Mouse (Mus musculus) intestine, embryonic 16.5 days (tissue): ENCODE measurements around the gene Psmb9. TPM values are rescaled to one million over a fixed set of nuclear protein-coding genes. Genes with fewer than 3 reads are reported as not detected.

Experiments
- ATAC-seq: fragments of 200-750 bp; cut with Nextera tagmentation; 2 replicates; pipeline ENCODE4 v1.8.0; 2017; ENCODE audit warnings: moderate TSS enrichment, moderate library complexity
- H3K27ac ChIP-seq: fragments of 300-500 bp; sonication (generic); 2 replicates; pipeline ENCODE4 v1.5.1; 2014; ENCODE audit warnings: mild to moderate bottlenecking, low read length
- H3K27me3 ChIP-seq: fragments of 300-500 bp; sonication (generic); replicated peaks from 2 replicates; pipeline ENCODE4 v1.6.1; 2014; ENCODE audit warnings: low read length, control low read depth, mixed read lengths; ENCODE audit not compliant: control insufficient read depth, insufficient read depth
- H3K36me3 ChIP-seq: fragments of 300-500 bp; sonication (generic); 2 replicates; pipeline ENCODE4 v1.6.1; 2014; ENCODE audit warnings: low read length, control low read depth; ENCODE audit not compliant: control insufficient read depth, insufficient read depth
- H3K4me1 ChIP-seq: fragments of 300-500 bp; sonication (generic); 2 replicates; pipeline ENCODE4 v1.6.1; 2014; ENCODE audit warnings: low read length, control low read depth, mixed read lengths; ENCODE audit not compliant: control insufficient read depth, insufficient read depth
- H3K4me2 ChIP-seq: fragments of 300-500 bp; sonication (generic); 2 replicates; pipeline ENCODE4 v1.6.1; 2014; ENCODE audit warnings: low read depth, low read length, control low read depth
- H3K4me3 ChIP-seq: fragments of 300-500 bp; sonication (generic); 2 replicates; pipeline ENCODE4 v1.5.1; 2014; ENCODE audit warnings: mild to moderate bottlenecking, low read length
- H3K9ac ChIP-seq: fragments of 300-500 bp; sonication (generic); 2 replicates; pipeline ENCODE4 v1.6.1; 2014; ENCODE audit warnings: low read depth, low read length
- H3K9me3 ChIP-seq: fragments of 300-500 bp; sonication (generic); 2 replicates; pipeline ENCODE4 v1.6.1; 2016; ENCODE audit warnings: low read length, control low read depth; ENCODE audit not compliant: control insufficient read depth
- WGBS: fragments of 180-500 bp; shearing (Covaris S2); extraction: QIAGEN DNeasy Blood & Tissue Kit; methylation state at CpG from one replicate; pipeline ENCODE4 v1.1.7; 2014; 5-methylcytosine and 5-hydroxymethylcytosine counted together
- polyA plus RNA-seq: library from polyadenylated mRNA; unstranded; fragments of >200 nt; fragmentation: Nextera tagmentation; extraction: Ambion mirVana; gene quantifications from 2 replicates; pipeline ENCODE4 v1.2.1, GENCODE M21; 2015

The Psmb9 gene
- polyA plus RNA-seq, 1 experiment from 2014 or later: 13.4 TPM

- no peak overlapping the region for H3K4me2 ChIP-seq
- no peaks in the 10 kb centered on the region for H3K36me3 ChIP-seq
- H3K4me3 ChIP-seq: no peak overlapping the region
- no peaks in the 10 kb centered on the region for H3K4me1 ChIP-seq
- no peak for ATAC-seq
- no peak overlapping the region for H3K27ac ChIP-seq
- H3K9ac ChIP-seq: no peak overlapping the region
- 0 out of 2 replicates have a peak, but pooled peaks cover 9% of the 10 kb centered on the region for H3K9me3 ChIP-seq
- WGBS: 51% methylated on average over 6 of the region's 6 CpGs
- no peaks in the 10 kb centered on the region for H3K27me3 ChIP-seq
These were observed 8.5 kb downstream of the Psmb9 start for GRCm38 (mm10) chr17:34179019-34179418.

DNA sequence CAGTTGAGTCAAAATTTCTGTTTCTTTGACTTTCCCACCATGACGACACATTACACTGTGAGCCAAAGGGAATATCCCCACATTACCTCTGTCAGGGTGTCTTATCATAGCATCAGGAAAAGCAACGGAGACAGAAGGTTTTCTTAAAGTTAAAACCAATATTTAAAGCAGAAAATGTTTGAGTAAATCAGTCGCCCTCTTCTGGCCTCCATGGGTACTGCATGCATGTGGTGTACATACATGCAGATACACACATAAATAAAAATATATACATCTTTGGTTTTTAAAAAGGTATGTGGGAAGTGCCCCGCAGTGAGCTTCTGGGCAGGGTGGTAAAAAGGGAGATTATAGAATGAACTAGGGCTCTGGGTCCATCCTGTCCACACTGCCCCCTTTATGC, 10.4 kb downstream of the Psmb9 start:
- WGBS: 66% methylated on average over 4 of the region's 4 CpGs
- no peak for ATAC-seq

DNA sequence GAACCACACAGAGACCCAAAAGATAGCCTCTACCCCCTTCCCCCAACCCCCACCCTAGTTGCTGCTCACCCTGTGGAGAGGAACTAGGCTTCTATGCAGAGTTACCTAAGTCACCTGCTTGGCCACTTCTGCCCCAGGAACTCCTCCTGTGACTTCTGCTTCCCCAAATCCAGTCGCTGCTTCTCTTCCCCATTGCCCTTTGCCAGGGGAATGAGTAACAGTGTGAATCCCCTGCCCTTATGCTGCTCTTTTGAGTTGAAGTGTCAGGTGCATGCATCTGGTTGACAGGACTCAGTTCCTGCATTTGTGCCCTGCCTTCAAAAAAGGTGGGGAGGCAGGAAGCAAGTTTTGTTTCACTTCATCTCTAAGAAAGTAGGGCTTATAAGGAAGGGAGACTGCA, 13.5 kb downstream of the Psmb9 start:
- Histone ChIP-seq H3K4me3 (no peak overlapping the region), H3K9ac (no peak overlapping the region), H3K27me3 (no peaks in the 10 kb centered on the region), H3K9me3 (peaks cover 16% of the 10 kb centered on the region), H3K4me1 (no peaks in the 10 kb centered on the region), H3K27ac (no peak overlapping the region), H3K36me3 (no peaks in the 10 kb centered on the region), H3K4me2 (no peak overlapping the region)
- no peak for ATAC-seq
- WGBS: 48% methylated on average over 1 of the region's 1 CpGs

More for the DNA sequence above, 10.4 kb downstream of the Psmb9 start:
- H3K36me3 ChIP-seq: no peaks in the 10 kb centered on the region
- peaks cover 16% of the 10 kb centered on the region for H3K9me3 ChIP-seq
- H3K9ac ChIP-seq: no peak overlapping the region
- no peak overlapping the region for H3K4me2 ChIP-seq
- H3K27me3 ChIP-seq: no peaks in the 10 kb centered on the region
- H3K4me3 ChIP-seq: no peak overlapping the region
- H3K4me1 ChIP-seq: no peaks in the 10 kb centered on the region
- no peak overlapping the region for H3K27ac ChIP-seq

DNA sequence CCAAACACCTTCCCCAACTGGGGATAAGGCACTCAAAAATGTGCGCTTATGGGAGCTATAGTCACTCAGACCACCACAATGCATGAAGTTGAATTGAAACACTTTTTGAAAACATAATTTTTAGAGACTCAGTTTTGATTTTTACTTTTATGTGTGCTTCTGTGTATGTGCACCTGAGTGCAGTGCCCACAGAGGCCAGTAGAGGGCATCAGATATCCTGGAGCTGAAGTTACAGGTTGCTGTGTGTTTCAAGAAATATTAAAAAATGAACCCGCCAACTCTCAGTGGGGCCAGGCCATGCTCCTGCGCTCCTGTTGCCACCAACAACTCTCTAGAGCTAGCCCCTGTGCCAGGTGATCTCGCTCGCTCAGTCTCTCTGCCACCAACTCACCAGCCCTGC, 15.0 kb downstream of the Psmb9 start:
- H3K4me1 ChIP-seq: no peaks in the 10 kb centered on the region

GRCm38 (mm10) chr17:34170877-34171498, 16.6 kb downstream of the Psmb9 start:
- H3K9me3 ChIP-seq: peaks cover 6% of the 10 kb centered on the region
- H3K27ac ChIP-seq: no peak overlapping the region
- no peak overlapping the region for H3K4me2 ChIP-seq
- H3K4me3 ChIP-seq: no peak overlapping the region
- no peaks in the 10 kb centered on the region for H3K4me1 ChIP-seq
- H3K36me3 ChIP-seq: no peaks in the 10 kb centered on the region
- H3K27me3 ChIP-seq: no peaks in the 10 kb centered on the region
- no peak for ATAC-seq
- 45% methylated on average over 13 of the region's 13 CpGs for WGBS
- no peak overlapping the region for H3K9ac ChIP-seq

More for the DNA sequence above, 15.0 kb downstream of the Psmb9 start:
- Histone ChIP-seq H3K27me3 (no peaks in the 10 kb centered on the region), H3K9ac (no peak overlapping the region), H3K36me3 (no peaks in the 10 kb centered on the region), H3K9me3 (peaks cover 16% of the 10 kb centered on the region), H3K27ac (no peak overlapping the region), H3K4me2 (no peak overlapping the region), H3K4me3 (no peak overlapping the region)
- no peak for ATAC-seq
- 96% methylated on average over 5 of the region's 5 CpGs for WGBS

DNA sequence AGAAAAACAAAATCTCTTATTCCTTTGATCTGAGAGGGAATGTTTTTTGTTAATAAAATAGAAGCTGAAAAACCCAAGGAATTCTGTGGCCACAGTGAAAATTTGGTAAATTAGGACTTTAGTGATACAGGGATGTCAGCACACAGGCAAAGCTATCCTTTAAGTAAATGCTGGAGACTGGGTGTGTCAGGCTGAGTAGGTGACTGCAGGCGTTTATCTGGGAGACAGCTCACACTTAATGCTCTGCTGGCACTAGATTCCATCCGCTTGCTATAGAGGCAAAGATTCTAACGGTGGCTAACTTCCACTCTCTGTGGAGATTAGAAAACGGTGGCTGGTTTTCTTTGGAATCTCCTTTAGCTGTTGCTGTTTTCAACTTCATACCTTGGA, 17.1 kb downstream of the Psmb9 start:
- no peaks in the 10 kb centered on the region for H3K36me3 ChIP-seq
- peaks cover 8% of the 10 kb centered on the region for H3K9me3 ChIP-seq
- H3K4me1 ChIP-seq: no peaks in the 10 kb centered on the region
- no peaks in the 10 kb centered on the region for H3K27me3 ChIP-seq
- no peak for ATAC-seq
- no peak overlapping the region for H3K4me3 ChIP-seq
- WGBS: 23% methylated on average over 4 of the region's 4 CpGs
- H3K9ac ChIP-seq: no peak overlapping the region
- no peak overlapping the region for H3K4me2 ChIP-seq
- no peak overlapping the region for H3K27ac ChIP-seq

- Histone ChIP-seq H3K9me3 (peaks cover 10% of the 10 kb centered on the region), H3K4me1 (no peaks in the 10 kb centered on the region), H3K9ac (no peak overlapping the region), H3K4me2 (no peak overlapping the region), H3K4me3 (no peak overlapping the region), H3K27me3 (no peaks in the 10 kb centered on the region), H3K27ac (no peak overlapping the region), H3K36me3 (no peaks in the 10 kb centered on the region)
- no peak for ATAC-seq
- 0% methylated on average over 2 of the region's 2 CpGs for WGBS
These were observed 18.3 kb downstream of the Psmb9 start for GRCm38 (mm10) chr17:34169279-34169678.

DNA sequence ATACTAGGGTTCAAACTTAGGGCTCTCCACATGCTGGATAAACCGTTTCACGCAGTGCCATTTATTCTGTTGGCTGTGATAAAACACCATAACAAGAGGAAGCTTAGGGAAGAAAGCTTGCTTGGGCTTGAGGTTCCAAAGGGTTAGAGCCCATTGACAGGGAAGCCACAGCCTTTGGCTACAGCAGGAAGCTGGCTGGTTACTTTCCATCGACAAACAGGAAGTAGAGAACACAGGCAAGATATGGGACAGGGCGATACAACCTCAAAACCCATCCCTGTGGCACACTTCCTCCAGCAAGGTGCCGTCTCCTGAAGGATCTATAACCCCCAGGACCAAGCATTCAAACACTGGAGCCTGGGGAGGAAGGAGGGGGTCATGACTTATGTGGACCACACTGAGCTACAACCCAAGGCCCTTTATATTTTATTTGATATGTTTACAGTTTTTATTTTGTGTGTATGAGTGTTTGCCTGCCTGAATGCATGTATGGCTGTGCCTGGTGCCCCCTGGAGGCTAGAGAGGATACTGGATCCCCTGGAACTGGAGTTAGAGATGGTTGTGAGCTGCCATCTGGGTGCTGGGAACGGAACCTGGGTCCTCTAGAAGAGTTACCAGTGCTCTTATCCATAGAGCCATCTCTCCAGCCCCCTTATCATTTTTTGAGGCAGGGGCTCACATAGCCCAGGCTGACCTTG, 22.4 kb downstream of the Psmb9 start:
- Histone ChIP-seq H3K4me2 (no peak overlapping the region), H3K4me3 (no peak overlapping the region), H3K9me3 (peaks cover 4% of the 10 kb centered on the region; the same call in 1 of the 2 replicates), H3K27ac (no peak overlapping the region), H3K9ac (no peak overlapping the region), H3K36me3 (no peaks in the 10 kb centered on the region), H3K4me1 (no peaks in the 10 kb centered on the region), H3K27me3 (no peaks in the 10 kb centered on the region)
- WGBS: 80% methylated on average over 6 of the region's 6 CpGs
- ATAC-seq: no peak

DNA sequence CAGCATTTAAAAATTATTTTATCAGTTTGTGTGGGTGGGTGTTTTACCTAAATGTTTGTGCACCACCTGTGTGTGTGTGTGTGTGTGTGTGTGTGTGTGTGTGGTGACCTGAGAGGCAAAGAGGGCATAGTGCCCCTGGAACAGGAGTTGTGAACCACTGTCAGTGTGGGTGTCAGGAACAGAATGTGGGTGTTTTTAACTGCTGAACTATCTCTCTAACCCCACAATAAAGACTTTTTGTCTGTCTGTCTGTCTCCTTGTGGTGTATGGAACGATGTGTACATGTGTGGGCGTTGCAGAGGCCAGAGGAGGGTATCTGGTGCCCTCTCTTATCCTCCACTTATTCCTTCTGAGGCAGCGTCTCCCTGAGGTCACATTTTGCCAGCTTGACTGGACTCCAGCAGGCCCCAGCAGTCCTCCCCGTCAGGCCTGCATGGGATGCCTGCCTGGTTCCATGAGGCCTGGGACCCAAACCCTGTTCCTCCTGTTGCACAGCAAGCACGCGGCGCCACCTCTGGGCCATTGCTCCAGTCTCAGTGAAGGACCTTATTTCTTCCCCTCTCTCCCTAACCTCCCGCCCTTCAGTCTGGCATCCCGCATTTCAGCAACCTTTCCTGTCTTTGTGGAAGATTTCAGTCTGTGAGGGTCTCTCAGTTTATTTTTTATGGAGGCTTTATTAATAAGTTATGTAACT, 23.2 kb downstream of the Psmb9 start:
- Histone ChIP-seq H3K4me2 (no peak overlapping the region), H3K9ac (no peak overlapping the region), H3K27me3 (no peaks in the 10 kb centered on the region), H3K36me3 (no peaks in the 10 kb centered on the region), H3K27ac (no peak overlapping the region), H3K4me1 (no peaks in the 10 kb centered on the region), H3K4me3 (no peak overlapping the region), H3K9me3 (peaks cover 4% of the 10 kb centered on the region; the same call in 1 of the 2 replicates)
- 37% methylated on average over 9 of the region's 9 CpGs for WGBS
- no peak for ATAC-seq
